10 mouse cellular contexts compared by ENCODE assay signal in the genomic region with DNA sequence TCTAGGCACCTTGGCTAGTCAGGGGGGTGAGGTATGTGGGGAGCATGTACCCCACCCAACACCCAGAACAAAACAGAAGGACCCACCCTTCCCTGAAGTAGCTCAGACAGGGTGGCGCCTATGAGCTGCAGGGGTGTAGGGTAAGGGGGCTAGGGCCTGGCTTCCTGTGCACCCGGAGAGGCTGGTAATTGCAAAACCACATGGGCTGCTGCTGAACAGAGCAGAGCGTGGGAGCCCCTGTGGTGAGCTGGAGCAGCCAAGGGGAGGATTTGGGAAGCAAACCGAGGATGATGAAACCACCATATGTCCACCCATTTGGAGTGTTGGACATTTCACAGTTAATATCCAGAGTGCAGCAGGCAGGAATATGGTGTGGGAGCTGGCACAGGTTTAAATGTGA. TPM values are rescaled to one million over a fixed set of nuclear protein-coding genes. Genes with fewer than 3 reads are reported as not detected.
DNase-seq lines count a peak whose midpoint lies in the region; ATAC-seq and TF ChIP-seq lines count a peak whose summit lies in the region.
"Had no signal": no experiment of that assay in that cellular context is flagged by ENCODE, and none has a peak within 500 bp of the region (broad histone marks: within the 10 kb centered on the region; RNA-seq: fewer than 3 reads in every experiment).

No protein-coding gene starts in this region.

- no peak for TF ChIP-seq RAD21 in CH12.LX (IDR thresholded peaks at IDR 0.05; ENCODE audit: low read depth, low read length)

- no peak for TF ChIP-seq EP300 in CH12.LX (IDR thresholded peaks at IDR 0.05; ENCODE audit: low read length)

- no peak overlapping the region for H3K9ac ChIP-seq in CH12.LX (ENCODE audit: insufficient read depth, low read depth)

- peak; percentile 30 for DNase-seq in embryo, embryonic 11 days
- no peak for DNase-seq in embryo, embryonic 9.5 days (ENCODE audit: extremely low spot score)
- no peak for DNase-seq in CH12.LX (ENCODE audit: extremely low read depth)
- DNase-seq in layer of hippocampus, adult 18-20 months (ENCODE audit: low spot score in 2 of 2): peak; percentile 70 to 85
- peak; percentile 42 for DNase-seq in right cerebral cortex, postnatal 25 days
- DNase-seq in kidney, postnatal 36 days: no peak
- no peak for DNase-seq in spleen, postnatal 14 days (ENCODE audit: low spot score in 2 of 2)

- peak; percentile 8; the same call in 1 of the 2 replicates for ATAC-seq in common myeloid progenitor, adult 5-6 weeks (replicated peaks; ENCODE audit: low read depth, poor library complexity, severe bottlenecking)

- TF ChIP-seq POLR2A in CH12.LX (IDR thresholded peaks at IDR 0.05; ENCODE audit: low read depth, low read length): no peak

- no peaks in the 10 kb centered on the region for H3K27me3 ChIP-seq in CH12.LX (replicated peaks)

- H3K79me2 ChIP-seq in CH12.LX (replicated peaks; ENCODE audit: control insufficient read depth, extremely low read depth, insufficient read depth, poor library complexity, severe bottlenecking): peaks cover 17% of the 10 kb centered on the region

- no peak overlapping the region for H3K4me3 ChIP-seq in CH12.LX (replicated peaks in 1 of 3; ENCODE audit: low read depth in 2 of 3, low read length in 2 of 3, poor library complexity in 1 of 3)
- H3K4me3 ChIP-seq: erythroblast, embryonic 14.5 days had no signal

- TF ChIP-seq CTCF in CH12.LX (conservative IDR thresholded peaks at IDR 0.05 in 1 of 2, IDR thresholded peaks at IDR 0.05 in 1 of 2; ENCODE audit: low read depth in 2 of 2, low read length in 2 of 2): no peak

- in situ Hi-C loops in CH12.LX (cut with MboI; ENCODE audit: low pct_ligation_motif_present, low pct_unique_long_range_greater_than_20kb, low sequenced_read_pairs): loop anchor here (25.0 kb wide), 1 partner anchor 140 kb away; no protein-coding TSS in a partner anchor

- H3K4me2 ChIP-seq in CH12.LX (ENCODE audit: insufficient read depth, low read depth, poor library complexity, severe bottlenecking): no peak overlapping the region

- H3K27ac ChIP-seq in CH12.LX (ENCODE audit: insufficient read depth, low read depth): peak overlapping the region; percentile 72
- H3K27ac ChIP-seq: macrophage had no signal

- H3K4me1 ChIP-seq in CH12.LX (ENCODE audit: control insufficient read depth in 1 of 2, insufficient read depth in 2 of 2): peaks cover 43 to 78% of the 10 kb centered on the region in 2 experiments

- dilution Hi-C loops in CH12.LX (cut with MboI; ENCODE audit: extremely low pct_ligation_motif_present, extremely low pct_unique_long_range_greater_than_20kb, low sequenced_read_pairs): no loop called here

- H3K9me3 ChIP-seq in CH12.LX (replicated peaks; ENCODE audit: low read length): no peaks in the 10 kb centered on the region

- peaks cover 28 to 42% of the 10 kb centered on the region in 2 experiments for H3K36me3 ChIP-seq in CH12.LX (replicated peaks in 1 of 2; ENCODE audit: control insufficient read depth in 1 of 2, insufficient read depth in 1 of 2, low read length in 1 of 2)

TF ChIP-seq in CH12.LX, 34 proteins besides CTCF, POLR2A, EP300 and RAD21:
- TF ChIP-seq JUND (conservative IDR thresholded peaks at IDR 0.05; ENCODE audit: low read depth, low read length) (no peak), ETS1 (conservative IDR thresholded peaks at IDR 0.05; ENCODE audit: low read depth, low read length) (no peak), ZMIZ1 (IDR thresholded peaks at IDR 0.05; ENCODE audit: low read depth, low read length) (no peak), USF1 (IDR thresholded peaks at IDR 0.05; ENCODE audit: low read depth, low read length) (no peak), BHLHE40 (IDR thresholded peaks at IDR 0.05; ENCODE audit: low read depth, low read length) (no peak), POLR2AphosphoS2 (IDR thresholded peaks at IDR 0.05; ENCODE audit: low read depth, low read length) (no peak; the same call in 1 of the 2 replicates), NELFE (IDR thresholded peaks at IDR 0.05; ENCODE audit: low read depth, low read length) (no peak), MAZ (IDR thresholded peaks at IDR 0.05; ENCODE audit: low read depth, low read length) (no peak), ZNF384 (IDR thresholded peaks at IDR 0.05; ENCODE audit: low read depth, low read length) (no peak)

RNA-seq across cellular contexts. Expression of gene Cdc42bpg, which starts 3.7 kb away (rescaled TPM):
- total RNA-seq in CH12.LX (2012; rRNA removed) (4.1 and 4.2 TPM in 2 replicates), CH12.LX (2014; rRNA removed) (0.65 and 0.79 TPM in 2 replicates)
- 2.3 and 2.6 TPM in 2 replicates for polyA plus RNA-seq in CH12.LX (2012; ENCODE audit: insufficient read length, low read depth)
- 2.6 and 2.9 TPM in 2 replicates for total RNA-seq in common myeloid progenitor, adult 5-6 weeks (2017)
- 1 to 10 TPM; 4.8 to 5.6 TPM for total RNA-seq in layer of hippocampus, adult 18-20 months (2021)

RNA-seq across cellular contexts. Expression of gene Ehd1, which starts 26.0 kb away (rescaled TPM):
- total RNA-seq in CH12.LX (2012; rRNA removed) (231 and 400 TPM in 2 replicates), CH12.LX (2014; rRNA removed) (97.4 and 131 TPM in 2 replicates)
- polyA plus RNA-seq in CH12.LX (2012; ENCODE audit: insufficient read length, low read depth): 245 and 301 TPM in 2 replicates
- total RNA-seq in common myeloid progenitor, adult 5-6 weeks (2017): 15.6 and 16.8 TPM in 2 replicates
- 10 to 100 TPM; 86.6 to 88.0 TPM for total RNA-seq in layer of hippocampus, adult 18-20 months (2021)

RNA-seq across cellular contexts. Expression of gene Men1, which starts 32.3 kb away (rescaled TPM):
- 42.9 and 43.0 TPM in 2 replicates for total RNA-seq in CH12.LX (2012; rRNA removed)
- total RNA-seq in CH12.LX (2014; rRNA removed): 23.5 and 24.9 TPM in 2 replicates
- 50.7 and 67.8 TPM in 2 replicates for polyA plus RNA-seq in CH12.LX (2012; ENCODE audit: insufficient read length, low read depth)
- 19.2 and 30.8 TPM in 2 replicates for total RNA-seq in common myeloid progenitor, adult 5-6 weeks (2017)
- total RNA-seq in layer of hippocampus, adult 18-20 months (2021): 10 to 100 TPM; 63.0 to 71.3 TPM

RNA-seq across cellular contexts. Expression of gene Map4k2, which starts 38.4 kb away (rescaled TPM):
- total RNA-seq in CH12.LX (2012; rRNA removed): 77.6 and 95.2 TPM in 2 replicates
- total RNA-seq in CH12.LX (2014; rRNA removed): 55.5 and 56.7 TPM in 2 replicates
- polyA plus RNA-seq in CH12.LX (2012; ENCODE audit: insufficient read length, low read depth): 119 and 127 TPM in 2 replicates
- total RNA-seq in common myeloid progenitor, adult 5-6 weeks (2017): 18.7 and 46.1 TPM in 2 replicates
- total RNA-seq in layer of hippocampus, adult 18-20 months (2021): 10 to 100 TPM; 82.2 to 89.6 TPM

Comparison
In these comparisons a context has a peak if more than half of its experiments do, and no peak if none do; other contexts are left out.
1. DNase-seq: peak in embryo, embryonic 11 days (single experiment), layer of hippocampus, adult 18-20 months (2 of 2) and right cerebral cortex, postnatal 25 days (single experiment); none in embryo, embryonic 9.5 days (single experiment), CH12.LX (single experiment), kidney, postnatal 36 days (0 of 2) and spleen, postnatal 14 days (0 of 2).